Mouse (Mus musculus) midbrain, embryonic 12.5 days (tissue): ENCODE data around the gene Fam221b. TPM values are rescaled to one million over a fixed set of nuclear protein-coding genes. Genes with fewer than 3 reads are reported as not detected.

Experiments
- ATAC-seq: fragments of 200-750 bp; cut with Nextera tagmentation; 2 replicates; pipeline ENCODE4 v1.8.0; 2017; ENCODE audit warnings: low read depth, moderate TSS enrichment, moderate library complexity; ENCODE audit not compliant: low FRiP score
- H3K27ac ChIP-seq: fragments of 300-500 bp; sonication (generic); replicated peaks from 2 replicates; pipeline ENCODE4 v1.5.1; 2016; ENCODE audit warnings: mild to moderate bottlenecking
- H3K27me3 ChIP-seq: fragments of 300-500 bp; sonication (generic); 2 replicates; pipeline ENCODE4 v1.6.1; 2016; ENCODE audit warnings: mild to moderate bottlenecking
- H3K36me3 ChIP-seq: fragments of 300-500 bp; sonication (generic); 2 replicates; pipeline ENCODE4 v1.6.1; 2016
- H3K4me1 ChIP-seq: fragments of 300-500 bp; sonication (generic); 2 replicates; pipeline ENCODE4 v1.6.1; 2016
- H3K4me2 ChIP-seq: fragments of 300-500 bp; sonication (generic); replicated peaks from 2 replicates; pipeline ENCODE4 v1.6.1; 2016; ENCODE audit warnings: mild to moderate bottlenecking, moderate library complexity
- H3K4me3 ChIP-seq: fragments of 300-500 bp; sonication (generic); 2 replicates; pipeline ENCODE4 v1.5.1; 2016; ENCODE audit warnings: mild to moderate bottlenecking
- H3K9ac ChIP-seq: fragments of 300-500 bp; sonication (generic); replicated peaks from 2 replicates; pipeline ENCODE4 v1.6.1; 2016; ENCODE audit warnings: mild to moderate bottlenecking, moderate library complexity
- H3K9me3 ChIP-seq: fragments of 300-500 bp; sonication (generic); 2 replicates; pipeline ENCODE4 v1.6.1; 2016; ENCODE audit warnings: mild to moderate bottlenecking
- WGBS: fragments of 180-500 bp; shearing (Covaris S2); methylation state at CpG from one replicate; pipeline ENCODE4 v1.1.7; 2016; 5-methylcytosine and 5-hydroxymethylcytosine counted together
- polyA plus RNA-seq: library from polyadenylated mRNA; unstranded; fragments of >200 nt; fragmentation: Nextera tagmentation; extraction: Ambion mirVana; gene quantifications from 2 replicates; pipeline ENCODE4 v1.2.1, GENCODE M21; 2016

Fam221b gene
- polyA plus RNA-seq, 1 experiment from 2014 or later, result 2.8 TPM

DNA sequence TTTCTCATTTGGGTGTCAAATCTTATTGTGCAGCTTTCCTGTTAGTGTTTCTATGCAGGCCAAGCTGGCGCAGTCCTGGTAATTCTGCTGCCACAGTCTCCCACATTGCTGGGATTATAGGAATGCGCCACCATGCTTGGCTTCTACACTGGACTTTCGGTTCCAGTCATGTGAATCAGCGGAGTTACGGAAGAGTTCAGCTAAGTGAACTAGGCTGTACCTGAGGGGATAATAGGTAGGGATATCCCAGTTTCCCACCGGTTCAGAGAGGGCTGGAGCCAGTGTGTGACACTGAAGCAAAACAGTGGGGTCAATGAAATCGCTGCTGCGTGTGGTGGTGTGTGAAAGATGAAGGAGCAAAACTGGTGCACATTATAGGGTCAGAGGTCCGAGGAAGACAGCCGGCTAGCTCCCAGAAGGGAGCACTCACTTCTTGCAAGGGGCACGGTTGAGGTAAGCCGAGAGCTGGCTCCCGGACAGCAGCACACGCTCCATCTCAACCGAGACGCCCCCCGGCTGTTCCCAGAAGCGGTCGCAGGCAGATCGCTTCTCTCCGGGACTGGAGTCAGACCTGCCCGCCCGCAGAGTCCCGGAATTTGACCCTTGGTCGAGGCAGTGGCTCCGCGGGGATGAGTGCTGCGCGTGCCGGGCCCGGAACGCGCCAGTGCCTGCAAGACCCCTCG is 13.1 kb downstream of the Fam221b start:
- peak overlapping the region; percentile 85 for H3K4me2 ChIP-seq
- no peaks in the 10 kb centered on the region; the same call in 1 of the 2 replicates for H3K27me3 ChIP-seq
- H3K9me3 ChIP-seq, result no peaks in the 10 kb centered on the region
- ATAC-seq, result peak; percentile 64; the same call in 1 of the 2 replicates
- WGBS, result 5% methylated on average over 34 of the region's 34 CpGs
- peak overlapping the region; percentile 78 for H3K4me3 ChIP-seq
- H3K27ac ChIP-seq, result peak overlapping the region; percentile 86
- H3K36me3 ChIP-seq, result peaks cover 7% of the 10 kb centered on the region; the same call in 1 of the 2 replicates
- peaks cover 16% of the 10 kb centered on the region for H3K4me1 ChIP-seq
- peak overlapping the region; percentile 69 for H3K9ac ChIP-seq

DNA sequence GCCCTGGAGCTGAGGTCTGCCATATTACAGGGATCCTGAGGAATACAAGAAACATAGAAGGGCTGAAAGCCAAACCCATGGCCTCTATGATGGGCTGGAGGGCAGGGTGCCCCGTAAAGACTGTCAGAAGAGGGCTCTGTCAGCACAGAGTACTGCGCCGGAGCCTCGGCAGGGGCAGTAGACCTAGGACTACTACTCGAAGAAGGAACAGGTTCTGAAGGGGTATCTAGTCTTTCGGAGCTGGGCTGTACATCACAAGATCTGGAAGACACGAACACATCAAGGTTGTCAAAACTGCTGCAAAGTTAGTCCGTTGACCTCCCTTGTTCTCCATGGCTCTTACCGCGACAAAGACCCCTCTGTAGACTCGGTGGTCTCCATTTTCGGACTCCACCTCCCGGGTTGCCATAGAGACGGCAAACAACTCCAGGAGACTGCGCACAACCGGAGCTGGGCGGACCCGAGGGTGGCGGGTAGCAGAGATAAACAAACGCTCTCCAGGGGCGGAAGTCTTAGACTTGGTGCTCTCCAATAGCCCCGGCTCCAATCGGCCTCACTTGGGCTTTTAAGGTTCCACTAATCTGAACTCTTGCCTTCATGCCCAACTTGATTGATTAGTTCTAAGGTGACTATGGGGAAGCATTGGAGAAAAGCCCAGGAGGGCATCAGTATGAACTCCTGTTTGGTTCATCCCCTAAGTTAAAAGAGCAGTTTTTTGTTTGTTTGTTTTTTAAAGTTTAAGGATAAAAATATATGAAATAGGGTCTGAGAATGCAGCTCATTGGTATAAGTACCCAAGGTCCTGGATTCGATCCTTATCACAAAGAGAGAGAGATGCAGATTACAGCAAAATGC is 15.6 kb downstream of the Fam221b start, which contains the start of gene Spag8:
Gene Spag8, minus strand, starts transcription at position 434 of the 855 bp plus-strand sequence.
- H3K4me2 ChIP-seq, result peak within 1 kb of the TSS; percentile 46
- no peaks in the 10 kb centered on the region; the same call in 1 of the 2 replicates for H3K27me3 ChIP-seq
- H3K4me1 ChIP-seq, result peaks cover 16% of the 10 kb centered on the region
- H3K9me3 ChIP-seq, result 0 out of 2 replicates have a peak, but pooled peaks cover 5% of the 10 kb centered on the region
- ATAC-seq, result no peak
- 0 out of 2 replicates have a peak within 1 kb of the TSS, but pooled peaks have one; percentile 22 for H3K27ac ChIP-seq
- H3K36me3 ChIP-seq, result peaks cover 22% of the 10 kb centered on the region
- H3K9ac ChIP-seq, result no peak within 1 kb of the TSS
- 15% methylated on average over 24 of the region's 24 CpGs for WGBS
- peak within 1 kb of the TSS; percentile 34 for H3K4me3 ChIP-seq

DNA sequence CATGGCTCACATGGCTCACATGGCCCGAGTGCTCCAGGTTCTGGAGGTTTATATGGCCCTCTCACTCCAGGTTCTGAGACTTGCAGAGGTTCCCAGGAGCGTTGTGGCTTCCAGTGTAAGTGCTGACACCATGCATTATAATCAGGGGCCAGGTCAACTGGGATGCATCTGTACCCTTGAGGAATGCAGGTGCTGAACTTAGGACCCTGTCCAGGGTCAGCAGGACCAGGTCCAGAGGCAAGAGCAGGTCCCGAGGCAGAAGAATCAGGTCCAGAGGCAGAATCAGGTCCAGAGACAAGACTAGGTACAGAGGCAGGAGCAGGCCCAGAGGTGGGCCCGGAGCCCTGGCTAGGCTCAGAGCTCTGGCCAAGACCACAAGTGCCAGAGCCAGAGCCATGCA is 16.2 kb downstream of the Fam221b start:
- ATAC-seq, result no peak
- H3K9ac ChIP-seq, result no peak overlapping the region
- no peaks in the 10 kb centered on the region for H3K27me3 ChIP-seq
- peak overlapping the region; percentile 46 for H3K4me2 ChIP-seq
- peaks cover 22% of the 10 kb centered on the region for H3K36me3 ChIP-seq
- peaks cover 16% of the 10 kb centered on the region for H3K4me1 ChIP-seq
- WGBS, result 85% methylated on average over 4 of the region's 4 CpGs
- 0 out of 2 replicates have a peak, but pooled peaks cover 5% of the 10 kb centered on the region for H3K9me3 ChIP-seq
- H3K4me3 ChIP-seq, result peak overlapping the region; percentile 34; the same call in 1 of the 2 replicates
- H3K27ac ChIP-seq, result no peak overlapping the region

DNA sequence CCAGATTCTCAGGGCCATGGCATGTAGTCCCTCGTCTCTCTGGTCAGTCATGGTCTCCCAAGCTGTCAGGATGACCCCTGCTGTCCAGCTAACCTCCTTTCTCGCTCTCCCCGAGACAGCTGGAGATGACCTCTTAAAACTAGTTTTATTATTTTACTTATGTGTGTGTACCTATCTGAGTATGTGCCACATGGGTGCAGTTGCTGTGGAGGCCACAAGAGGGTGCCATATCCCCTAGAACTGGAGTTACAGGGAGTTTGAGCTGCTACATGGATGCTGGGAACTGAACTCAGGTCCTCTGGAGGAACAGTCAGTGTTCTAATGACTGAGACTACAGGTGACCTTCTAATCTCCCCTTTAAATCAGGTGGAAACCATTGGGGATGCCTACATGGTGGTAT is 19.2 kb downstream of the Fam221b start:
- peaks cover 22% of the 10 kb centered on the region for H3K36me3 ChIP-seq
- H3K27me3 ChIP-seq, result no peaks in the 10 kb centered on the region
- H3K4me2 ChIP-seq, result no peak overlapping the region
- 0 out of 2 replicates have a peak, but pooled peaks cover 5% of the 10 kb centered on the region for H3K9me3 ChIP-seq
- peaks cover 9% of the 10 kb centered on the region for H3K4me1 ChIP-seq
- no peak overlapping the region for H3K4me3 ChIP-seq
- no peak for ATAC-seq
- no peak overlapping the region for H3K27ac ChIP-seq
- no peak overlapping the region for H3K9ac ChIP-seq
- 88% methylated on average over 3 of the region's 3 CpGs for WGBS

DNA sequence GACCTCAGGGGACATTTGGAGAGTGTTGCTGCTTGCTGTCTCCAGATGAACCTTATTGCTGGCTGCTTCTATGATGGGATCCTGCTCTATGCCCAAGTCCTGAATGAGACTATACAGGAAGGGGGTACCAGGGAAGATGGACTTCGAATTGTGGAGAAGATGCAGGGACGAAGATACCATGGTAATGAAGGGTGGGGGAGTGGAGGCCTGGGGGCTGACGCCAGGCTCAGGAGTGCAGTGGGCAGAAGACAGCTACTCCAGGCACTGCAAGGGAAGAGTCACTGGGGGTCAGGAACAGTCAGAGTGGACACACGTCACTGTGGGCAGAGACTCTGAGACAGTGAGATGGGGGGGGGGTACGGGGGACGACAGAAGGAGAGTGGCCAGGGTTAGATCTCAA is 28.5 kb downstream of the Fam221b start:
- peaks cover 6% of the 10 kb centered on the region; the same call in 1 of the 2 replicates for H3K36me3 ChIP-seq
- no peak for ATAC-seq

DNA sequence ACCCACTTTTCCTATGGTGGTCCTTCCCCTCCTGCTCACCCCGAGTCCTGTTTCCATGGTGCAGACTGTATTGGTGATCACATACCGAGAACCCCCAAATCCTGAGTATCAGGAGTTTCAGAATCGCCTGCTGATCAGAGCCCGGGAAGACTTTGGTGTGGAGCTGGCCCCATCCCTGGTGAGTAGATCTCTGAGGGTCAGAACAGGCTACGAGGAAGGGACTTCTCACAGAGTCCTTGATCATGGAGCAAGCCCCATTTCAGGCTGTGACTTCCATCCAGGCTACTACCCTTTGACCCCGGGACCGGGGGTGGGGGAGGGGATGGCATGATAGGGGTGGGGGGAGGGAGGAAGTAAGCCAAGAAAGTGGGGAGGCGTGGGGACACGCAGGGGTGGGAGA is 28.9 kb downstream of the Fam221b start:
- Histone ChIP-seq H3K36me3 (peaks cover 6% of the 10 kb centered on the region; the same call in 1 of the 2 replicates), H3K4me3 (no peak overlapping the region), H3K4me1 (peaks cover 1% of the 10 kb centered on the region; the same call in 1 of the 2 replicates), H3K4me2 (no peak overlapping the region), H3K27ac (no peak overlapping the region), H3K27me3 (no peaks in the 10 kb centered on the region), H3K9ac (no peak overlapping the region), H3K9me3 (no peaks in the 10 kb centered on the region)
- 68% methylated on average over 8 of the region's 9 CpGs for WGBS
- ATAC-seq, result no peak

More for the DNA sequence above, 28.5 kb downstream of the Fam221b start:
- H3K9me3 ChIP-seq, result no peaks in the 10 kb centered on the region
- H3K4me2 ChIP-seq, result no peak overlapping the region
- 78% methylated on average over 6 of the region's 6 CpGs for WGBS
- no peak overlapping the region for H3K9ac ChIP-seq
- H3K4me1 ChIP-seq, result no peaks in the 10 kb centered on the region
- no peaks in the 10 kb centered on the region for H3K27me3 ChIP-seq
- no peak overlapping the region for H3K27ac ChIP-seq
- H3K4me3 ChIP-seq, result no peak overlapping the region

DNA sequence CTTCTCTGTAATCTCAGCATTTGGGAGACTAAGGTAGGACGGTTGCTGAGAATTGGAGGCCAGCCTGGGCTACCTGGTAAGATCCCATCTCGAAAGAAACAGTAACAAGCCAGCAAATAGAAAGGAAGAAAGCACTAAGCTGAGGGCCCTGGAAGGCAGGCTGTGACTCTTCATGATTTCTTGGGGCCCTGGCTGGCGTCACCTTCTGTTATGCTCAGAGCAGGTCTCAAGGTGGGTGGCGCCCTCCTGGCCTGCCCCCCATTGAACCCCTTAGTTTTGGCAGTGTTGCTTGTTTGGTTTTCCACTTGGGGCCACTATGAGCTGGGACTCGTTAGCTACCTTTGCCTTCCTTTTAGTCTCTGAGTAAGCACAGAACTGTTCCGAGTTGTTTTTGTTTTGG is 32.2 kb downstream of the Fam221b start:
- H3K9me3 ChIP-seq, result no peaks in the 10 kb centered on the region
- H3K27ac ChIP-seq, result no peak overlapping the region
- ATAC-seq, result no peak
- peaks cover 23% of the 10 kb centered on the region for H3K4me1 ChIP-seq
- peaks cover 16% of the 10 kb centered on the region for H3K27me3 ChIP-seq
- H3K36me3 ChIP-seq, result no peaks in the 10 kb centered on the region
- H3K4me3 ChIP-seq, result no peak overlapping the region
- WGBS, result 79% methylated on average over 6 of the region's 6 CpGs
- no peak overlapping the region for H3K9ac ChIP-seq
- H3K4me2 ChIP-seq, result no peak overlapping the region

DNA sequence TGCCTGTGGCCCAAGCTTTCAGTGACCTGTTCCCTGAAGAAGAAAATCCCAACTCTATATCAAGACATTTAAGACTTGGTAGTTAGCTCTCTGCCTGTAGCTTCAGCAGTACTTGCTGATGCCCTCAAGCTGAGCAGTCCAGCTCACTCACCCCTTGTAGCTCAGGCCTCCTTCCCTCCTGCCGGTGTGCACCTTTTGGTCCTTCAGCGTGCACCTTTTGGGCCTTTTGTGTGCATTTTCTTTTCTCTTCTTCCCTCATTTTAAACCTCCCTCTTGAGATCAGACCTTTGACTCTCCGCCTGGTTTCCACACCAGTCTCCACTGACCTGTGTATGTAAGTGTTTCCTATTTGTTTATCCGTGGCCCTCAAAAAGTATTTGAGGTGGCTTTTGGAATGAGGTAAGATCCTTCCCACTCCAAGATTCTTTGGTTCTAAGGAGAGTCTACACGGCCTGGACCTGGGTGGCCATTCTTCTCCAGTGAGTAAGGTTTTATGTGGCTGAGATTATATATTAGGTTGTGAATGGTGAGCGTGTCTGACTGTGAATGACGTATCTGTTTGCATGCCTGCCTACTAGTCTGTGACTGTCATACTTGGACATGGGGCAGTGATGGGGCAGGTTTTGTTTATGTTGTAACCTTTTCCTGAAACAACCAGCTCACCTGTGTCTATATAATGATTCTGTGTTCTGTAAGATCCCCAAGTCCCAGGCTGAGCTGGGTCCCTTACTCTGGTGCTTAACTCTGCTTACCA is 34.1 kb downstream of the Fam221b start:
- Histone ChIP-seq H3K4me2 (no peak overlapping the region), H3K36me3 (no peaks in the 10 kb centered on the region), H3K4me3 (no peak overlapping the region), H3K27me3 (peaks cover 16% of the 10 kb centered on the region), H3K27ac (no peak overlapping the region), H3K4me1 (peaks cover 34% of the 10 kb centered on the region), H3K9ac (no peak overlapping the region), H3K9me3 (no peaks in the 10 kb centered on the region)
- ATAC-seq, result no peak
- WGBS, result 87% methylated on average over 7 of the region's 7 CpGs

DNA sequence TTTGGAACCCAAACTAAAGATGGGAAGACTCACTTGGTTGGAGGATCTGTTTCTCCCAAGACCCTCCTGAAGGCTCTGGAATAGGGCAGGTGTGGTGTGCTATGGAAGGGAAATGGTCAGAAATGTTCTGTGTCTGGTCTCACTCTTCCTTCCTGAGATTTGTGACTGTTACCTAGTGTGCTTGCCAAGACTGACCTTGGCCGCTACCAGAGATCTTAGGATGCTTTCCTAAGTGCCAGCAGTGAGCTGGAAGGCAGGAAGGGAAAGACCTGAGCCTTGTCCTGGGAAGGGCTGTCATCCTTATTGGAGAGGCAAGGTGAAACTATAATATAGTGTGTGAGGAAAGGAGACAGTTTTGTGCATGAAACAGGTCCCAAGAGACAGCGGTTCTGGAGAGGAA is 35.2 kb downstream of the Fam221b start:
- Histone ChIP-seq H3K27ac (0 out of 2 replicates have a peak overlapping the region, but pooled peaks have one; percentile 5), H3K36me3 (no peaks in the 10 kb centered on the region), H3K4me3 (no peak overlapping the region), H3K9ac (no peak overlapping the region), H3K4me2 (peak overlapping the region; percentile 80), H3K4me1 (peaks cover 34% of the 10 kb centered on the region), H3K27me3 (peaks cover 16% of the 10 kb centered on the region), H3K9me3 (no peaks in the 10 kb centered on the region)
- 94% methylated on average over 2 of the region's 2 CpGs for WGBS
- ATAC-seq, result no peak

DNA sequence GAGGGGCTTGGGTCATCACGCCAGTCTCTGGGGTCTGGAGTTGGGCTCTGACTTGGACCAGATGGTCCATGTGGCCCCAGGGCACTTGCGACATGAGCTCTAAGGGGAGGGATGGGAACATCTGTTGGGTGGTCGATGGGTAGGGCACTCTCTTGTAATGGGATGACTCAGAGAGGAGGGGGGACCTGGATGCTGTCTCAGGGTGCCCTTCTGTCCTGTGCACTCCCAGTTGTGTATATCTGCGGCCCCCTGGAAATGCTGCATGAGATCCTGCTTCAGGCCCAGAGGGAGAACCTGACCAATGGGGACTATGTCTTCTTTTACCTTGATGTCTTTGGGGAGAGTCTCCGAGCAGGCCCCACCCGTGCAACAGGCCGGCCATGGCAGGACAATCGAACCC is 35.6 kb downstream of the Fam221b start:
- Histone ChIP-seq H3K4me3 (no peak overlapping the region), H3K9ac (no peak overlapping the region), H3K36me3 (no peaks in the 10 kb centered on the region), H3K4me1 (peaks cover 34% of the 10 kb centered on the region), H3K9me3 (no peaks in the 10 kb centered on the region), H3K4me2 (peak overlapping the region; percentile 80), H3K27me3 (peaks cover 20% of the 10 kb centered on the region), H3K27ac (0 out of 2 replicates have a peak overlapping the region, but pooled peaks have one; percentile 10)
- no peak for ATAC-seq
- WGBS, result 79% methylated on average over 8 of the region's 8 CpGs
